Comparison of ENCODE assay signal across 14 mouse cellular contexts in the genomic region with DNA sequence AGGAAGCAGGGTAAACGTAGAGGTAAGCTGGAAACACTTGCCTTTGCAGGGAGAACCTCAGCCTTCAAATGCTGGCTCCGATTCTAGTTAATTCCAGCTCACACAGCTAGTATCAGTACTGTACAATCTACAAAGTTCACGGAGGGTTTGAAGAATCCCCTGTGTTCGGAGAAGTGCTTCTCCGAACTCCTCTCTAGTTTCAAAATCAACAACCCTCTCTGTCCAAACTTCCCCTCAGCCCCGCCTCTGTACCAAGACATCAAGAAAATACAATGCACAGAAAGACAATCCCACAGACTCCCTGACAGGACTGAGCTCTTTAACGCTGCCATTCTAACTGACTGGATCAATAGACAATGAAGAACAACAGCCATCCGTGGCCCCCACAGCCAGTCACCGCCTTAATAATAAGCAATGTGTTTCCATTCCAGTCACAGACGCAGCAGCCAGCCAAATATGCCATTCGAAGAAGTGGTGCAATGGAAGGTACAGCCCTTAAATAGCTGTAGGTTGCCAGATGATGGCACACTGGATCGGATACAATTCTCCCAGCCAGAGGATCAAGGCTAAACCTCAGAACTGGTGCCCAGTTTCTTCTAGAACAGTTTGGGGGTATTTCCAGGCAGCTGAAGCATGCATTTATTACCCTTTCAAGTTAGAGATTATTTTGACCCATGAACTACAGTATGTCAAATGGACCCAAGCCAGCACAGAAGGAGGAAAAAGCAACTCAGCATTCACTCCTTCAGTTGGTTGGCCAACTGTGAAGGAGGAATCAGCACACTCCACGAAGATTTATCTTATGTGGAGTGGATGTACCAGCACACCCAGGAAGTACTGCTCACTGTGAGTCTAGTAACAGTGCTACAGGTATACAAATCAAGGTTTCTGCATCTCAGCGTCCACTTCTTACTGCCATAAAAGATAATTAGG.
DNase-seq lines count a peak whose midpoint lies in the region; ATAC-seq and TF ChIP-seq lines count a peak whose summit lies in the region.
"Had no signal": no experiment of that assay in that cellular context is flagged by ENCODE, and none has a peak within 500 bp of the region (broad histone marks: within the 10 kb centered on the region; RNA-seq: fewer than 3 reads in every experiment).

No protein-coding gene starts in this region.

- intact Hi-C loops in gastrocnemius, adult 2 months (cut with DNase I), result no loop called here

- no peak overlapping the region for H3K9ac ChIP-seq in midbrain, embryonic 12.5 days (replicated peaks)
- H3K9ac ChIP-seq in midbrain, embryonic 15.5 days, result no peak overlapping the region
- H3K9ac ChIP-seq in kidney, embryonic 15.5 days, result no peak overlapping the region
- H3K9ac ChIP-seq: intestine, embryonic 15.5 days; liver, embryonic 15.5 days had no signal

- H3K4me3 ChIP-seq in gastrocnemius, adult 2 months, result peak overlapping the region; percentile 19; the same call in 1 of the 2 replicates
- no peak overlapping the region for H3K4me3 ChIP-seq in midbrain, embryonic 12.5 days
- no peak overlapping the region for H3K4me3 ChIP-seq in midbrain, embryonic 15.5 days
- H3K4me3 ChIP-seq in kidney, embryonic 15.5 days (replicated peaks), result no peak overlapping the region
- no peak overlapping the region for H3K4me3 ChIP-seq in limb, embryonic 10.5 days
- H3K4me3 ChIP-seq: intestine, embryonic 15.5 days; liver, embryonic 15.5 days had no signal

- no peak for ATAC-seq in midbrain, embryonic 12.5 days (ENCODE audit: low FRiP score, low read depth)
- no peak for ATAC-seq in midbrain, embryonic 15.5 days (replicated peaks)
- peak; percentile 52; the same call in 1 of the 2 replicates for ATAC-seq in kidney, embryonic 15.5 days (replicated peaks; ENCODE audit: low FRiP score)
- ATAC-seq: CD4-positive, CD25-positive, alpha-beta regulatory T cell, adult 4 months; intestine, embryonic 15.5 days; Patski had no signal

- peaks cover 29% of the 10 kb centered on the region for H3K4me1 ChIP-seq in midbrain, embryonic 12.5 days
- peaks cover 25% of the 10 kb centered on the region for H3K4me1 ChIP-seq in midbrain, embryonic 15.5 days
- peaks cover 36% of the 10 kb centered on the region for H3K4me1 ChIP-seq in kidney, embryonic 15.5 days
- H3K4me1 ChIP-seq in limb, embryonic 10.5 days, result peaks cover 11% of the 10 kb centered on the region
- H3K4me1 ChIP-seq: intestine, embryonic 15.5 days had no signal

- H3K27me3 ChIP-seq in midbrain, embryonic 12.5 days, result no peaks in the 10 kb centered on the region
- H3K27me3 ChIP-seq in midbrain, embryonic 15.5 days (replicated peaks), result no peaks in the 10 kb centered on the region
- no peaks in the 10 kb centered on the region for H3K27me3 ChIP-seq in kidney, embryonic 15.5 days
- no peaks in the 10 kb centered on the region for H3K27me3 ChIP-seq in limb, embryonic 10.5 days (ENCODE audit: low read depth, poor library complexity, severe bottlenecking)
- H3K27me3 ChIP-seq: intestine, embryonic 15.5 days; liver, embryonic 15.5 days; Patski had no signal

- DNase-seq in gastrocnemius, adult 2 months, result no peak
- no peak for DNase-seq in gastrocnemius, postnatal 25 days
- no peak for DNase-seq in limb, embryonic 10.5 days (ENCODE audit: low spot score)
- no peak for DNase-seq in B cell, adult 2 months
- DNase-seq: cerebellum, postnatal 10 days; gastrocnemius, postnatal 10 days; spleen, adult 18-20 months had no signal

- no peak overlapping the region for H3K27ac ChIP-seq in gastrocnemius, adult 2 months
- H3K27ac ChIP-seq in midbrain, embryonic 12.5 days (replicated peaks), result peak overlapping the region; percentile 56
- no peak overlapping the region for H3K27ac ChIP-seq in midbrain, embryonic 15.5 days
- peak overlapping the region; percentile 61; the same call in 1 of the 2 replicates for H3K27ac ChIP-seq in kidney, embryonic 15.5 days
- no peak overlapping the region for H3K27ac ChIP-seq in limb, embryonic 10.5 days
- H3K27ac ChIP-seq: intestine, embryonic 15.5 days; liver, embryonic 15.5 days had no signal

- H3K36me3 ChIP-seq in midbrain, embryonic 12.5 days, result no peaks in the 10 kb centered on the region
- H3K36me3 ChIP-seq in midbrain, embryonic 15.5 days (replicated peaks), result no peaks in the 10 kb centered on the region
- H3K36me3 ChIP-seq in kidney, embryonic 15.5 days, result no peaks in the 10 kb centered on the region
- no peaks in the 10 kb centered on the region for H3K36me3 ChIP-seq in limb, embryonic 10.5 days
- H3K36me3 ChIP-seq: intestine, embryonic 15.5 days; liver, embryonic 15.5 days had no signal

- 37% methylated on average over 14 of the region's 14 CpGs for WGBS in midbrain, embryonic 12.5 days
- 32% methylated on average over 14 of the region's 14 CpGs for WGBS in midbrain, embryonic 15.5 days
- WGBS in kidney, embryonic 15.5 days, result 33% methylated on average over 14 of the region's 14 CpGs
- whole genome bisulfite sequencing in limb, embryonic 10.5 days, result 86% methylated on average over 14 of the region's 14 CpGs

- no peaks in the 10 kb centered on the region for H3K9me3 ChIP-seq in midbrain, embryonic 12.5 days
- no peaks in the 10 kb centered on the region for H3K9me3 ChIP-seq in midbrain, embryonic 15.5 days
- H3K9me3 ChIP-seq in kidney, embryonic 15.5 days (replicated peaks), result no peaks in the 10 kb centered on the region
- no peaks in the 10 kb centered on the region for H3K9me3 ChIP-seq in limb, embryonic 10.5 days (replicated peaks)
- H3K9me3 ChIP-seq: intestine, embryonic 15.5 days; liver, embryonic 15.5 days had no signal

- TF ChIP-seq CTCF in gastrocnemius, adult 2 months (IDR thresholded peaks at IDR 0.05), result no peak

- H3K4me2 ChIP-seq in midbrain, embryonic 12.5 days (replicated peaks), result peak overlapping the region; percentile 16
- no peak overlapping the region for H3K4me2 ChIP-seq in midbrain, embryonic 15.5 days
- H3K4me2 ChIP-seq in kidney, embryonic 15.5 days, result peak overlapping the region; percentile 29
- H3K4me2 ChIP-seq: intestine, embryonic 15.5 days; liver, embryonic 15.5 days had no signal

Comparison
In these comparisons a context has a peak if more than half of its experiments do, and no peak if none do; other contexts are left out.
1. H3K27ac ChIP-seq: peak in midbrain, embryonic 12.5 days (single experiment) and kidney, embryonic 15.5 days (single experiment); none in gastrocnemius, adult 2 months (single experiment), midbrain, embryonic 15.5 days (single experiment) and limb, embryonic 10.5 days (single experiment).